Mouse (Mus musculus) layer of hippocampus, adult 2 months (tissue): ENCODE measurements around the gene Foxa3. TPM values are rescaled to one million over a fixed set of nuclear protein-coding genes. Genes with fewer than 3 reads are reported as not detected.

Experiments
- DNase-seq, 2 experiments: peaks; one replicate each; pipeline ENCODE4 v3.0.0; 2022; ENCODE audit warnings: low spot score in 2 of 2
- H3K27ac ChIP-seq: fragments of 200-600 bp; 2 replicates; pipeline ENCODE4 v1.8.1; 2022
- H3K4me3 ChIP-seq: fragments of 200-600 bp; 2 replicates; pipeline ENCODE4 v1.8.1; 2022; ENCODE audit warnings: mild to moderate bottlenecking
- CTCF ChIP-seq: fragments of 200-600 bp; conservative IDR thresholded peaks from 2 replicates; pipeline ENCODE4 v1.8.1; 2022; ENCODE audit warnings: antibody characterized with exemption, mild to moderate bottlenecking, moderate library complexity
- total RNA-seq, 2 experiments: library from RNA; stranded (reverse); gene quantifications; 2 replicates each; pipeline ENCODE4 v1.2.3; 2021

Foxa3 gene
- total RNA-seq, 2 experiments from 2014 or later: not detected

- no peak for DNase-seq
- no peak overlapping the region for H3K4me3 ChIP-seq
- no peak for TF ChIP-seq CTCF
- peak overlapping the region; percentile 89; the same call in 1 of the 2 replicates for H3K27ac ChIP-seq
Measured at GRCm38 (mm10) chr7:19051161-19051560, 27.8 kb upstream of the Foxa3 start.

DNA sequence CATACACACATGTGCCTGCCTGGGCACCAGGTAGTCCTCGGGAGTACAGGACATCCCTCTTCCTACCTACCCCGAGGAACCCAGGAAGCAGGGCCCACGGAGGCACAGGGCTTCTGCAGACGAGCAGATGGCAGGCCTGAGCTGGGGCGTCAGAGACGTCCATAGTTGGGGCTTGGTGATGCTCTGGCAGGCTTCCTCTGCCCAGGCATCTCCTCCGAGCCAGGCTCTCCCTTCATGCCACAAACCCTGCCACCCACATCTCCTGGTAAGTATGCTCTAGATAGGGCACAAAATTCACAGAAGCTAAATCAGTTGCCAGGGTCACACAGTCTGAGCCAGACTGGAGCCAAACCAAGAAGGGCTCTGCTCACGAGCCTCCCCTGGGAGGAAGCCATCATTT is 26.8 kb upstream of the Foxa3 start:
- Histone ChIP-seq H3K27ac (peak overlapping the region; percentile 89), H3K4me3 (no peak overlapping the region)
- DNase-seq: no peak
- TF ChIP-seq CTCF: no peak

GRCm38 (mm10) chr7:19049252-19049651 is 25.9 kb upstream of the Foxa3 start:
- no peak for DNase-seq
- H3K27ac ChIP-seq: 0 out of 2 replicates have a peak overlapping the region, but pooled peaks have one; percentile 89
- TF ChIP-seq CTCF: no peak
- H3K4me3 ChIP-seq: no peak overlapping the region

GRCm38 (mm10) chr7:19048006-19048527 is 24.7 kb upstream of the Foxa3 start:
- H3K4me3 ChIP-seq: no peak overlapping the region
- DNase-seq: no peak
- no peak overlapping the region for H3K27ac ChIP-seq
- TF ChIP-seq CTCF: no peak

- Histone ChIP-seq H3K4me3 (no peak overlapping the region), H3K27ac (no peak overlapping the region)
- TF ChIP-seq CTCF: no peak
- no peak for DNase-seq
Measured at GRCm38 (mm10) chr7:19046286-19047069, 23.1 kb upstream of the Foxa3 start.

DNA sequence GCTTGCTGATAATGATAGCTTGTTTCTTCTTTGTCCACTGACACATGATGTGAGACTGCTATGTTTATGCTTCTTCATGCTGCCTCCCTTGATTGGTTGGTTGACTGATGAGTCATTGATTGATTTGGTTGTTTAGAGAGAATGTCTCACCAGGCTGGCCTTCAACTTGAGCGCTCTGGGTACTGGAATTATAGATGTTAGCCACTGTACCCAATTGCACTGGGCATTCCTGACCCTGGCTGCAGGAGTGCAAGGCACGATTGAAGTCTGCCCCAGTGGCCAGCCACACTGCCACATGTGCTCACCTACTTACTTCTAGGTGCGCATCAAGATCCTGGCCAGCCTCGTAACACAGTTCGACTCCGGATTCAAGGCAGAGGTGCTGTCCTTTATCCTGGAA is 21.3 kb upstream of the Foxa3 start:
- H3K4me3 ChIP-seq: no peak overlapping the region
- no peak overlapping the region for H3K27ac ChIP-seq
- TF ChIP-seq CTCF: no peak
- no peak for DNase-seq

DNA sequence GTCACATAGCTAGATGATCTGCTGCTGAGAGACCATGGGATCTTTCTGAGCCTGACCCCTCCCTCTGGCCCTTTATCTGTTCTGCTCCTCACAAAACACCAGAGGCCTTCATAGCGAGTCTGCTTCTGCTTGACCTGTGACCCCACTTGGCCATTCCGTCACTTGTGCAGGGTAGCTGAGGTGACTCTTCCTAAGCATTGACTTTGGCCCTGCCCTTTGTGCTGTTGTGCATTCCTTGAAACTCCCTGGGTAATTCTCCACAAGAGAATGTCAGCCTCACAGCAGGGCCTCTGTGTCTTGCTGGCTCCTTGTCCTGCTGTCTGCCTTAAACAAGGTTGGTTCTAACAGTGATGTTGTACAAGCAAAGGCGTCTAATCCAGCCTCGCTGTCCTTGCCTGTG is 8.3 kb upstream of the Foxa3 start:
- Histone ChIP-seq H3K4me3 (no peak overlapping the region), H3K27ac (no peak overlapping the region)
- no peak for TF ChIP-seq CTCF
- no peak for DNase-seq

GRCm38 (mm10) chr7:19029084-19029653 is 5.8 kb upstream of the Foxa3 start:
- TF ChIP-seq CTCF: peak; percentile 81
- H3K27ac ChIP-seq: no peak overlapping the region
- no peak for DNase-seq
- H3K4me3 ChIP-seq: no peak overlapping the region

DNA sequence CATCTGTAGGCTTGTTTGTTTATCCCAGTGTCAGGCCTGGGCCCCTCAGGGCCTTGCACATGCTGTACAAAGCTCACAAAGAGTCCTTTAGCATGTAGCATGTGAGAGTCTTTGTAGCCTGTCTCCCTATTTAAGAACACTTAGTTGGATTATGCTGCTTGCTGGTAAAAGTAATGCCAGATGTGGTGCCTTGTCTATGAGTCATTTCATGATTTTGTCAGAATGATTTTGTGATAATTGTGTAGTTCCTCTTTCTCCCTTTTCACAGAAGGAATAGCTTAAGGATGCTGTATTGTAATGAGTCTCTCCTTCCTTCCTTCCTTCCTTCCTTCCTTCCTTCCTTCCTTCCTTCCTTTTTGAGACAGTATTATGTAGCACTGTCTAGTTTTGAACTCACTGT is 4.7 kb upstream of the Foxa3 start:
- no peak for TF ChIP-seq CTCF
- DNase-seq: no peak
- H3K27ac ChIP-seq: no peak overlapping the region
- no peak overlapping the region for H3K4me3 ChIP-seq

DNA sequence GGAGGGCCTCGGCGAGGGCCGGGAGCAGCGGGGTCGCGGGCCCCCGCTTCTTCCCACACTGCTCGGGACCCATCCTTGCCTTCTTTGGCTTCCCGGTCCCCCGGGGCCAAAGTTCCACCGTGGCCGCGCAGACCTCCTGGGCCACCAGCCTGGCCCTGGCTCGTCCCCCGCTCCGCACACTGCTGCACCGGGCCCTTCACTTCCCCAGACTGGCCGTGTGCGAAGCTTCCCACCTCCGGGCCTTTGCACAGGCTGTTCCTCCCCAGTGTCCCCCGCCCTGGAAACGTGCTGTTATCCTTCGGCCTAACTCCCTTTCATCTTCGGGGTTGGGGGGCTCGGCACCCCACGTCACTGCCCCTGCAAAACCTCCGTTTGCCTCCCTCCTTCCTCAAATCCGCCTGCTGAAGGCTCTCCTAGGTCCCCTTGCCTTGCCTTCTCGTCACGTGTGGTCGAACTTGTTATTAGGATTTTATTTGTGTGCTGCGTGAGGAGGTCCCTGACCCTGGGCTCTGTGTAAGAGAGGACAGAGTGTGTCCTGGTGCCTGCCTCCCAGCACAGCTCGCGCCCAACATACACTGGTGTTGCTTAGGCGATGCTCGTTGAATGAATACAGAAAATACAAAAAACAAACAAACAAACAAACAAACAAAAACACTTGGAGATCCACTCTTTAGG is 1.4 kb upstream of the Foxa3 start:
- peak overlapping the region; percentile 92 for H3K27ac ChIP-seq
- no peak for TF ChIP-seq CTCF
- DNase-seq: no peak
- H3K4me3 ChIP-seq: peak overlapping the region; percentile 84

DNA sequence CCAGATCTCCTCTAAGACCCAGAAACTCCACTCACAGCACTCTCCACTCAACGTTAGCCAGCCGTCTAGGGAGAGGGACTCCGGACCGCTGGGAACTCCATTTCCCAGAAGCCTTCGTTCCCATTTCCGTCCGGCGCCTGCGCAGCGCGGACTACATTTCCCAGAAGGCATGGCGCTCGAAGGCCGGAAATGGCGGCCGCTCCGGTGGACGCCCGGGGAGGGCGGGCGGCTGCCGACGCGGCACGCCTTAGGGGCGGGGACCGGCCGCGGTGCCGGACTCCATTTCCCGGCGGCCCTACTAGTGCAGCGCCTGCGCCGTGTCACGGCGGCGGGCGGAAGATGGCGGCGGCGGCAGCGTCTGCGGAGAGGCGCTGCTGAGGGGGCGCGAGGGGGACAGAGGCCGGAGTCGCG is 763 bp upstream of the Foxa3 start, which contains the start of gene Sympk:
Gene Sympk (plus strand): TSS at position 282 of the 411 bp plus-strand sequence.
- peak within 1 kb of the TSS; percentile 84 for H3K4me3 ChIP-seq
- DNase-seq: peak; percentile 95 to 96
- peak within 1 kb of the TSS; percentile 92 for H3K27ac ChIP-seq
- no peak for TF ChIP-seq CTCF

GRCm38 (mm10) chr7:19022189-19022958 is 964 bp downstream of the Foxa3 start:
- TF ChIP-seq CTCF: no peak
- no peak for DNase-seq
- Histone ChIP-seq H3K27ac (no peak overlapping the region), H3K4me3 (no peak overlapping the region)

DNA sequence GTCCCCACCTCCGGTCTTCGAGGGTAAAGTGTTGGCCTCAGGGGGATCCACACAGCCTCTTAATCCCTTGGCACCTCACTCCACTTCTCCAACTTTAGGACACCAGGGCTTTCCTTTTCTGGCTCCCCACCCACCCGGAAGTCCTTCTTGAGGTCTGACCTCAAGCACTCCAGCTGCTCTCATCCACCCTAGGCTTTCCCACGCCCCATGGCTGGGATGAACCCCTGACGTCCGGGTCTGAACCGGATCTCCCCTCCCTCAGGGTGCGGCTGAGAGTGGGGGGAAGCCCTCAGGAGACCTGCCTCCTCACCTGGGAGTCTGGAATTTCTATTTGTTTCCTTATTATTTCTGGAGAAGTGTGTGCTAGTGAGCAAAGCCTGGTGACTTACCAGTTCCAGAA is 2.3 kb downstream of the Foxa3 start:
- no peak overlapping the region for H3K4me3 ChIP-seq
- no peak for TF ChIP-seq CTCF

More for the DNA sequence above, 2.3 kb downstream of the Foxa3 start:
- DNase-seq: no peak
- no peak overlapping the region for H3K27ac ChIP-seq
